Mouse (Mus musculus) forebrain, embryonic 12.5 days (tissue): ENCODE measurements around the gene Rnf207. TPM values are rescaled to one million over a fixed set of nuclear protein-coding genes. Genes with fewer than 3 reads are reported as not detected.

ENCODE experiments used
- ATAC-seq: fragments of 200-750 bp; cut with Nextera tagmentation; 2 replicates; pipeline ENCODE4 v1.8.0; 2017; ENCODE audit warnings: moderate TSS enrichment; ENCODE audit not compliant: low FRiP score
- H3K27ac ChIP-seq: fragments of 300-500 bp; sonication (generic); 2 replicates; pipeline ENCODE4 v1.5.1; 2016; ENCODE audit warnings: mild to moderate bottlenecking
- H3K27me3 ChIP-seq: fragments of 300-500 bp; sonication (generic); 2 replicates; pipeline ENCODE4 v1.6.1; 2016; ENCODE audit warnings: mild to moderate bottlenecking
- H3K36me3 ChIP-seq: fragments of 300-500 bp; sonication (generic); replicated peaks from 2 replicates; pipeline ENCODE4 v1.6.1; 2016; ENCODE audit warnings: mild to moderate bottlenecking
- H3K4me1 ChIP-seq: fragments of 300-500 bp; sonication (generic); 2 replicates; pipeline ENCODE4 v1.6.1; 2016
- H3K4me2 ChIP-seq: fragments of 300-500 bp; sonication (generic); 2 replicates; pipeline ENCODE4 v1.6.1; 2016; ENCODE audit warnings: mild to moderate bottlenecking, moderate library complexity
- H3K4me3 ChIP-seq: fragments of 300-500 bp; sonication (generic); replicated peaks from 2 replicates; pipeline ENCODE4 v1.5.1; 2016; ENCODE audit warnings: mild to moderate bottlenecking
- H3K9ac ChIP-seq: fragments of 300-500 bp; sonication (generic); 2 replicates; pipeline ENCODE4 v1.6.1; 2016; ENCODE audit warnings: mild to moderate bottlenecking
- H3K9me3 ChIP-seq: fragments of 300-500 bp; sonication (generic); 2 replicates; pipeline ENCODE4 v1.6.1; 2016
- WGBS: fragments of 180-500 bp; shearing (Covaris S2); methylation state at CpG from one replicate; pipeline ENCODE4 v1.1.7; 2016; 5-methylcytosine and 5-hydroxymethylcytosine counted together
- polyA plus RNA-seq: library from polyadenylated mRNA; unstranded; fragments of >200 nt; fragmentation: Nextera tagmentation; extraction: Ambion mirVana; gene quantifications from 2 replicates; pipeline ENCODE4 v1.2.1, GENCODE M21; 2016

Rnf207 gene
- polyA plus RNA-seq: 1.5 and 2.7 TPM in 2 replicates

GRCm38 (mm10) chr4:152318517-152319234 is at the start of gene Rnf207:
Rnf207 (minus strand) TSS chr4:152318993.
- 0 out of 2 replicates have a peak within 1 kb of the TSS, but pooled peaks have one; percentile 8 for H3K9ac ChIP-seq
- H3K27me3 ChIP-seq: peaks cover 69% of the 10 kb centered on the region
- no peaks in the 10 kb centered on the region for H3K36me3 ChIP-seq
- no peaks in the 10 kb centered on the region for H3K9me3 ChIP-seq
- 3% methylated on average over 26 of the region's 26 CpGs for WGBS
- no peak within 1 kb of the TSS for H3K27ac ChIP-seq
- no peak for ATAC-seq
- peak within 1 kb of the TSS; percentile 25 for H3K4me2 ChIP-seq
- H3K4me1 ChIP-seq: peaks cover 21% of the 10 kb centered on the region
- H3K4me3 ChIP-seq: 0 out of 2 replicates have a peak within 1 kb of the TSS, but pooled peaks have one; percentile 3

GRCm38 (mm10) chr4:152365228-152365627 is 46.4 kb upstream of the Rnf207 start:
- Histone ChIP-seq H3K4me1 (peaks cover 30% of the 10 kb centered on the region), H3K9ac (peak overlapping the region; percentile 33; the same call in 1 of the 2 replicates), H3K9me3 (no peaks in the 10 kb centered on the region), H3K36me3 (no peaks in the 10 kb centered on the region), H3K4me2 (peak overlapping the region; percentile 15; the same call in 1 of the 2 replicates), H3K27ac (peak overlapping the region; percentile 69; the same call in 1 of the 2 replicates), H3K4me3 (no peak overlapping the region), H3K27me3 (peaks cover 34% of the 10 kb centered on the region)
- 35% methylated on average over 7 of the region's 7 CpGs for WGBS
- 0 out of 2 replicates have a peak, but pooled peaks have one; percentile 10 for ATAC-seq

GRCm38 (mm10) chr4:152362180-152362579 is 43.4 kb upstream of the Rnf207 start:
- H3K4me1 ChIP-seq: peaks cover 30% of the 10 kb centered on the region
- peaks cover 57% of the 10 kb centered on the region for H3K27me3 ChIP-seq
- H3K27ac ChIP-seq: no peak overlapping the region
- no peak for ATAC-seq
- WGBS: 85% methylated on average over 9 of the region's 9 CpGs
- H3K4me2 ChIP-seq: no peak overlapping the region
- no peak overlapping the region for H3K4me3 ChIP-seq
- H3K36me3 ChIP-seq: no peaks in the 10 kb centered on the region
- H3K9me3 ChIP-seq: no peaks in the 10 kb centered on the region
- H3K9ac ChIP-seq: no peak overlapping the region

- peaks cover 27% of the 10 kb centered on the region for H3K4me1 ChIP-seq
- 2% methylated on average over 24 of the region's 24 CpGs for WGBS
- peak overlapping the region; percentile 5; the same call in 1 of the 2 replicates for H3K9ac ChIP-seq
- H3K4me2 ChIP-seq: peak overlapping the region; percentile 53
- H3K27ac ChIP-seq: no peak overlapping the region
- peak; percentile 59 for ATAC-seq
- peaks cover 52% of the 10 kb centered on the region for H3K27me3 ChIP-seq
- no peaks in the 10 kb centered on the region for H3K9me3 ChIP-seq
- H3K4me3 ChIP-seq: peak overlapping the region; percentile 26
- H3K36me3 ChIP-seq: no peaks in the 10 kb centered on the region
These were observed 42.1 kb upstream of the Rnf207 start for GRCm38 (mm10) chr4:152360855-152361254.

GRCm38 (mm10) chr4:152359700-152360099 is 40.9 kb upstream of the Rnf207 start:
- 6% methylated on average over 11 of the region's 11 CpGs for WGBS
- H3K4me1 ChIP-seq: peaks cover 16% of the 10 kb centered on the region
- H3K4me2 ChIP-seq: no peak overlapping the region
- H3K36me3 ChIP-seq: no peaks in the 10 kb centered on the region
- H3K27ac ChIP-seq: no peak overlapping the region
- no peaks in the 10 kb centered on the region for H3K9me3 ChIP-seq
- H3K9ac ChIP-seq: no peak overlapping the region
- H3K27me3 ChIP-seq: peaks cover 49% of the 10 kb centered on the region
- ATAC-seq: no peak
- no peak overlapping the region for H3K4me3 ChIP-seq

- Histone ChIP-seq H3K4me2 (no peak overlapping the region), H3K4me3 (no peak overlapping the region), H3K9ac (no peak overlapping the region), H3K9me3 (no peaks in the 10 kb centered on the region), H3K27me3 (peaks cover 58% of the 10 kb centered on the region), H3K27ac (no peak overlapping the region), H3K4me1 (peaks cover 16% of the 10 kb centered on the region), H3K36me3 (no peaks in the 10 kb centered on the region)
- no peak for ATAC-seq
- WGBS: 83% methylated on average over 7 of the region's 7 CpGs
These were observed 36.9 kb upstream of the Rnf207 start for GRCm38 (mm10) chr4:152355672-152356071.

GRCm38 (mm10) chr4:152353886-152354637 is 35.3 kb upstream of the Rnf207 start:
- no peaks in the 10 kb centered on the region for H3K9me3 ChIP-seq
- H3K27ac ChIP-seq: no peak overlapping the region
- H3K9ac ChIP-seq: no peak overlapping the region
- no peak overlapping the region for H3K4me2 ChIP-seq
- H3K4me1 ChIP-seq: peaks cover 27% of the 10 kb centered on the region
- WGBS: 85% methylated on average over 14 of the region's 14 CpGs
- H3K27me3 ChIP-seq: peaks cover 55% of the 10 kb centered on the region
- H3K4me3 ChIP-seq: no peak overlapping the region
- no peak for ATAC-seq
- no peaks in the 10 kb centered on the region for H3K36me3 ChIP-seq

- peak overlapping the region; percentile 84; the same call in 1 of the 2 replicates for H3K27ac ChIP-seq
- H3K9me3 ChIP-seq: no peaks in the 10 kb centered on the region
- peaks cover 56% of the 10 kb centered on the region for H3K27me3 ChIP-seq
- H3K4me1 ChIP-seq: peaks cover 32% of the 10 kb centered on the region
- ATAC-seq: peak; percentile 24; the same call in 1 of the 2 replicates
- H3K4me3 ChIP-seq: no peak overlapping the region
- H3K4me2 ChIP-seq: 0 out of 2 replicates have a peak overlapping the region, but pooled peaks have one; percentile 15
- H3K9ac ChIP-seq: no peak overlapping the region
- 9% methylated on average over 14 of the region's 14 CpGs for WGBS
- H3K36me3 ChIP-seq: no peaks in the 10 kb centered on the region
These were observed 32.9 kb upstream of the Rnf207 start for GRCm38 (mm10) chr4:152351422-152352305.

GRCm38 (mm10) chr4:152350722-152351421 is 32.1 kb upstream of the Rnf207 start:
- no peaks in the 10 kb centered on the region for H3K36me3 ChIP-seq
- peak; percentile 7 for ATAC-seq
- peak overlapping the region; percentile 26 for H3K4me2 ChIP-seq
- H3K9ac ChIP-seq: no peak overlapping the region
- H3K27ac ChIP-seq: peak overlapping the region; percentile 84
- no peak overlapping the region for H3K4me3 ChIP-seq
- peaks cover 32% of the 10 kb centered on the region for H3K4me1 ChIP-seq
- no peaks in the 10 kb centered on the region for H3K9me3 ChIP-seq
- 38% methylated on average over 8 of the region's 8 CpGs for WGBS
- H3K27me3 ChIP-seq: peaks cover 57% of the 10 kb centered on the region

- Histone ChIP-seq H3K27ac (peak overlapping the region; percentile 88), H3K27me3 (peaks cover 65% of the 10 kb centered on the region), H3K36me3 (no peaks in the 10 kb centered on the region), H3K4me2 (peak overlapping the region; percentile 44), H3K4me1 (peaks cover 32% of the 10 kb centered on the region), H3K9me3 (no peaks in the 10 kb centered on the region), H3K4me3 (peak overlapping the region; percentile 13; the same call in 1 of the 2 replicates), H3K9ac (peak overlapping the region; percentile 44; the same call in 1 of the 2 replicates)
- ATAC-seq: peak; percentile 73
- WGBS: 8% methylated on average over 14 of the region's 17 CpGs
These were observed 31.1 kb upstream of the Rnf207 start for GRCm38 (mm10) chr4:152349837-152350381.
